Mouse (Mus musculus) spleen, adult 2 months (tissue): ENCODE results near the gene Slc25a29.

Experiments used
- CTCF ChIP-seq: fragments of 200-500 bp; IDR thresholded peaks from 2 replicates; pipeline ENCODE4 v1.5.1; 2011; ENCODE audit warnings: mild to moderate bottlenecking, inconsistent platforms; ENCODE audit not compliant: insufficient read depth, insufficient read length, insufficient replicate concordance; ENCODE audit errors: extremely low read depth
- POLR2A ChIP-seq: fragments of 200-500 bp; IDR thresholded peaks from 2 replicates; pipeline ENCODE4 v1.6.1; 2011; ENCODE audit warnings: low read depth, low read length, inconsistent platforms

DNA sequence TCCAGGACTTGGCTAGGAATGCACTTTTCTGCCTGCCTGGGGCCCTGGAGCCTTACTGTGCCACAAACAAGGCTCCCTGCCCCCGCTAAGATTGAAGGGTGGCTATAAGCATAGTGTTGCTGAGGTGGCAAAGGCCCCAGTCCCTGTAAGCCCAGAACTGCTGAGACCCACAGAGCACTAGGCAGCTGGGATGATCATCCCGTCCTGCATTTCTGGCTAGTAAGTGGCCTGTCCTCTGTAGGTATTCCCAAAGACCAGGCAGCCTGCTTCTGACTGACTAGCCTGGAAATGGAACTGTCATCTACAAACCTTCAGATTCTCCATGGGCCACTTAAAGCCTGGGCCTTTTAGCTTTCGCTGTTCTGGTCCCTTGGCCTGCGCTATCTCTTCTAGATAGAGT lies 15.2 kb downstream of the Slc25a29 start:
- no peak for TF ChIP-seq CTCF
- TF ChIP-seq POLR2A, result no peak
